Mouse (Mus musculus) lung, postnatal 4 days (tissue): Measurements from ENCODE around the gene Rnf113a1.
A peak's percentile ranks its signal among the peaks of the same experiment; 100 is the strongest.
"Not testable (repeated sequence)": the region's sequence is repeated elsewhere in the genome, so short reads cannot be mapped to it uniquely, and the experiment has no call there.

Source experiments
- DNase-seq, 2 experiments: peaks; one replicate each; pipeline ENCODE4 v3.0.0; 2021

Rnf113a1 gene

GRCm38 (mm10) chrX:37191105-37191743 lies at the start of gene Rnf113a1, which contains the start of gene Ndufa1:
Gene Rnf113a1, plus strand, starts transcription at chrX:37191245.
Gene Ndufa1, minus strand, starts transcription at chrX:37191163.
- DNase-seq: peak; percentile 86 to 87

- DNase-seq: no peak
Measured at GRCm38 (mm10) chrX:37141732-37142131, 49.3 kb upstream of the Rnf113a1 start.

GRCm38 (mm10) chrX:37144498-37144897 lies 46.5 kb upstream of the Rnf113a1 start:
- not testable (repeated sequence) for DNase-seq

DNA sequence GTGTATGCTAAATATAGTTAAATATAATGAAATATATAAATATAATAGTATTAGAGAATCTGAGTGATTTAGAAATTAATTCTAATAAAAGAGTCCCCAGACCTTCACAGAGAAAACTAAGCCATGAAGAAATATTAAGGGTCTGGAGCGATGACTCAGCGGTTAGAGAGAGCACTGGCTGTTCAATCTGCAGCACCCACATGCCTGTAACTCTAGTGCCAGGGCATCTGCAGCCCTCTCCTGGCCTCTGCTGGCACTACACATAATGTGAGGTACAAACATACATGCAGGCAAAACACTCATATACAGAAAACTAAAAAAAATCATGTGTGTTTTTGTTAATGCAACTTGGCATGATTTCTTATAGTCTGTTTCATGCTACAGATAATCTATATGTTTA lies 46.1 kb upstream of the Rnf113a1 start:
- peak in 1 of 2 experiments; percentile 24 for DNase-seq

- DNase-seq: no peak
Measured at GRCm38 (mm10) chrX:37157839-37158238, 33.2 kb upstream of the Rnf113a1 start.

GRCm38 (mm10) chrX:37161169-37161568 lies 29.9 kb upstream of the Rnf113a1 start:
- no peak for DNase-seq

- no peak for DNase-seq
Measured at GRCm38 (mm10) chrX:37163115-37163514, 27.9 kb upstream of the Rnf113a1 start.

DNA sequence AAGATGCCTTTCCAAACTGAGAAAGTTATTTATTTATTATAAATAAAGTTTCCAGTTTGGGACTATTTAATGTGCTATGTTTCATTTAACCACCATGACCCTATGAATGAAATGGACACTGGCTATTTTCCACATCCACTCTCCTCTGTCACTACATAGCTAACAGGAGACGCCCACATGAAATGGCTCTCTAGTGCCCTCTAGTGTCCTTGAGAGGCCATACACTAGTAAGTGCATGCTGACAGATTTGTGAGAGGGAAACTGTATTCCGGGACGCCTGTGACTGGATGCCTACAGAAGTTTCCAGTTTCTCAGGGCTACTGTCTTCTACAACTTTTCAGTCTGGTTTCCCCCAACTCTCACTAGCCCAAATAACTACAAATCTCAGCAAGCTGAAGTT lies 24.0 kb upstream of the Rnf113a1 start:
- peak in 1 of 2 experiments; percentile 49 for DNase-seq

- DNase-seq: no peak
Measured at GRCm38 (mm10) chrX:37168742-37169141, 22.3 kb upstream of the Rnf113a1 start, which contains the start of gene Akap14. Gene Akap14, minus strand, starts transcription at chrX:37168842.

GRCm38 (mm10) chrX:37184401-37184800 lies 6.6 kb upstream of the Rnf113a1 start:
- not testable (repeated sequence) for DNase-seq

- peak in 1 of 2 experiments; percentile 5 for DNase-seq
Measured at GRCm38 (mm10) chrX:37190755-37191104, 315 bp upstream of the Rnf113a1 start.

DNA sequence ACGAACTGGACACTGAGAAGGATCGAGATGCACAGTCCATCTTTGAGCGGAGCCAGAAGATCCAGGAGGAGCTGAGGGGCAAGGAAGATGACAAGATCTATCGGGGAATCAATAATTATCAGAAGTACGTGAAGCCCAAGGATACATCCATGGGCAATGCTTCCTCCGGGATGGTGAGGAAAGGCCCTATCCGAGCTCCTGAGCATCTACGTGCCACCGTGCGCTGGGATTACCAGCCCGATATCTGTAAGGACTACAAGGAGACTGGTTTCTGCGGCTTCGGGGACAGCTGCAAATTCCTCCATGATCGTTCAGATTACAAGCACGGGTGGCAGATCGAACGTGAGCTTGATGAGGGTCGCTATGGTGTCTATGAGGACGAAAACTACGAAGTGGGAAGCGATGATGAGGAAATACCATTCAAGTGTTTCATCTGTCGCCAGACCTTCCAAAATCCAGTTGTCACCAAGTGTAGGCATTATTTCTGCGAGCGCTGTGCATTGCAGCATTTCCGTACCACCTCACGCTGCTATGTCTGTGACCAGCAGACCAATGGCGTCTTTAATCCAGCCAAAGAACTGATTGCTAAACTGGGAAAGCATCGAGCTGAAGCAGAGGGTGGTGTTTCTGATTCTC lies 817 bp downstream of the Rnf113a1 start:
- no peak for DNase-seq

GRCm38 (mm10) chrX:37198676-37199075 lies 7.6 kb downstream of the Rnf113a1 start:
- DNase-seq: no peak

DNA sequence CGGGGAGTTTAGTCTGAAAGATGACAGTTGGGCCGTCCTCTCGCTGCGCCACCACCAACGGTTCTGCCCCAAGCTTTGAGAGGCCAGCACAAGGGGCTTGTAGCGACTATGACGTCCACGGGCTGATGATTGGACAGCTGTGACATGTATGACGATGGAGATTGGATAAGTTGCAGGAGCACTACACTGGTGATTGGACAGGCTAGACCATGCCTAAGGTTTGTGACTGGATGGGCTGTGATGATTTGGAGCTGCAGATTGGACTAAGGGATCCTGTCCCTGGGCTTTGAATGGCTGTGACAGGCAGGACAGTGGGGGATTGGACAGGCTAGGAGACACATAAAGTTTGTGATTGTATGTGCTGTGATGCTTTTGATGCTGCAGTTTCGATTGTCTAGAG lies 19.9 kb downstream of the Rnf113a1 start, which contains the start of gene Gm9:
TSS of gene Gm9 (minus strand) at position 101 of the 400 bp plus-strand sequence.
- no peak for DNase-seq

DNA sequence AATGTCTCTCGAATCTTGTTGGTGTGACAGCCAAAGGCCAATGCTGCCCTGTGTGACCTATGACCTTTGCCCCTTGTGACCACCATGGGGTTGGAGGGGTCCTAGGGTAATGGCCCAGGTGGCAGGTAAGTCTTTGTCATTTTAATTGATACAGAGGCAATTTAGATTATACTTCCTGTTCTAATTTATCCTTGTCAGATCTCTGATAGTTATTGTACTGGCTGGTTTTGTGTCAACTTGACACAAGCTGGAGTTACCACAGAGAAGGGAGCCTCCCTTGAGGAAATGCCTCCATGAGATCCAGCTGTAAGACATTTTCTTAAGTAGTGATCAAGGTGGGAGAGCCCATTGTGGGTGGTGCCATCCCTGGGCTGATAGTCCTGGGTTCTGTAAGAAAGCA lies 31.1 kb downstream of the Rnf113a1 start, which contains the start of gene Rhox1:
TSS of gene Rhox1 (minus strand) at position 101 of the 400 bp plus-strand sequence.
- not testable (repeated sequence) for DNase-seq
